Mouse (Mus musculus) spleen, adult 12 weeks (tissue): ENCODE results near the gene Psma7.
A peak's percentile ranks its signal among the peaks of the same experiment; 100 is the strongest.

Experiments
- DNase-seq: peaks from one replicate; pipeline ENCODE4 v3.0.0; 2022; ENCODE audit warnings: low spot score

The Psma7 gene

DNA sequence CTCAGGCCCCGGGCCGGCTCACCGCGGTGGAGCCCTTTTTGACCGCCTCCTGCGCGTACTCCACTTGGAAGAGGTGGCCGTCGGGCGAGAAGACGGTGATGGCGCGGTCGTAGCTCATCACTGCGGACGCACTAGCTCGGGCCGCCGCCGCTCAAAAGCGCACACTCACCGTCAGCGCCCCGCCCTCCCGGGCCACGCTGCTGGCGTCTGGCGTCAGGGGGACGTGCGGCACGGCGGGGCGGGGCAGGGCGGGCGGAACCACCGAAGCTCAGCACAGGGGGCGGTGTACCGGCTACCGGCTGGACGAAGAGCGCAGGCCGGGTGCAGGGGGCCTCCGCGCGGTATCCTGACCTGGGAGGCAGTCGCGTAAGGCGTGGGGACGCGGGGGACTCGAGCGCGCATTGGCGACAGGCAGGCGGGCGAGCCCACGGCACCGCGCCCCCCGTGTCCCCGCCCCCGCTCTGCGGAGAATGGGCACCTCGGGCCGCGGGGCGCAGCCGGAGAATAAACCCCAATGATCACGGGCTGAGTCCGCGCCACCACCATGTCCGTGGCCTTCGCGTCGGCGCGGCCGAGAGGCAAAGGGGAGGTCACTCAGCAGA lies at the start of gene Psma7, which contains the start of gene Ss18l1:
TSS of gene Psma7 (minus strand) at position 178 of the 602 bp plus-strand sequence.
TSS of gene Ss18l1 (plus strand) at position 254 of the 602 bp plus-strand sequence.
- DNase-seq: peak; percentile 86

DNA sequence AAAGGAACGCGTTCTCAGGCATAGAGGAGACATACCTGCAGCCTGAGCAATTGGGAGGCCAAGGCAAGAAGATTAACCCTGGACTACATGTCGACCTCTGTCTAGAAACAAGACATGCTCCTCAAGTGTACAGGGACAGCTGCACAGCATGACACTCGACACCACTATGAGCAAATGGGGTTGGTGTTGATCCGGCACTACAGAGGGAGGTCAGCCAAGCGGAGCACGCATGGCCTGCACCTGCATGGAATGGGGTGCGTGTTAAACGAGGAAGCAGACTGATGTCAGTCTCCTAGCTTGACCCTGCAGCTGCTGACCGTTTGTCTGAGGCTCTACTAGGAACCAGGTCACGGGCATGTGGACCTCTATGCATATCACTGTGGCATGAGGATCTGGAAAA lies 48.1 kb upstream of the Psma7 start:
- no peak for DNase-seq

DNA sequence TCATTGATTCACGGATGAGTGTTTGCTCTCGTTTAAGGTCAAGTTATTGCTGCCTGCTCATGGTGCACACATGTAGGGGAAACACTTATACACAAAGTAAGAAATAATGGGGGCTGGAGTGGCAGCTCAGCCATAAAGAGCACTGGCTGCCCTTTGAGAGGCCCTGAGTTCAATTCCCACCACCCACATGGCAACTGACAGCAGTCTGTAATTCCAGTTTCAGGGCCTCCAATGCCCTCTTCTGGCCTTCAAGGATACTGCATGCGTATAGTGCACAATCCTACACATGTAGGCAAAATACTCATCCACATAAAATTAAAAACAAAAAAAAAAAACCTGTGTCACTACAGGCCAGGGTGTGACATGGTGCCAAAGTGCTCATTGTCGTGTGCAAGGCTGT lies 45.2 kb upstream of the Psma7 start:
- no peak for DNase-seq

DNA sequence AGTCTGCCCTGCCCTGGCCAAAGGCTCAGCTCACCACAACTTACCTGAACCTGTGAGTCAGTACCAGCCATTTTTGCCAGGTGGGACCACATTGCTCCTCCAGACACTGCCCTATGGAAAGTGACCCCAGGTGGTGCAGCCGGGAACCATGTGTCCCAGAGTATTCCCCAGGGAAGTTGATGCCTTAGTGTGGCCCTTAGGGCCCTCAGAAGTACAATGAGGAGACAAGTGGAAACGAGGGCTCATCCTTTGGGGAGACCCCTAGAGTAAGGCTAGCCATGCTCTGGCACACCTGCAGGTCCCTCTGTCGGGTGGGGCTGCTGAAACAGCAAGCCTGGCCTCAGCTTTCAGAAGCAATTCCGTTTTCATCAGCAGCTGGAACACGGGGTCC lies 44.4 kb upstream of the Psma7 start:
- no peak for DNase-seq

DNA sequence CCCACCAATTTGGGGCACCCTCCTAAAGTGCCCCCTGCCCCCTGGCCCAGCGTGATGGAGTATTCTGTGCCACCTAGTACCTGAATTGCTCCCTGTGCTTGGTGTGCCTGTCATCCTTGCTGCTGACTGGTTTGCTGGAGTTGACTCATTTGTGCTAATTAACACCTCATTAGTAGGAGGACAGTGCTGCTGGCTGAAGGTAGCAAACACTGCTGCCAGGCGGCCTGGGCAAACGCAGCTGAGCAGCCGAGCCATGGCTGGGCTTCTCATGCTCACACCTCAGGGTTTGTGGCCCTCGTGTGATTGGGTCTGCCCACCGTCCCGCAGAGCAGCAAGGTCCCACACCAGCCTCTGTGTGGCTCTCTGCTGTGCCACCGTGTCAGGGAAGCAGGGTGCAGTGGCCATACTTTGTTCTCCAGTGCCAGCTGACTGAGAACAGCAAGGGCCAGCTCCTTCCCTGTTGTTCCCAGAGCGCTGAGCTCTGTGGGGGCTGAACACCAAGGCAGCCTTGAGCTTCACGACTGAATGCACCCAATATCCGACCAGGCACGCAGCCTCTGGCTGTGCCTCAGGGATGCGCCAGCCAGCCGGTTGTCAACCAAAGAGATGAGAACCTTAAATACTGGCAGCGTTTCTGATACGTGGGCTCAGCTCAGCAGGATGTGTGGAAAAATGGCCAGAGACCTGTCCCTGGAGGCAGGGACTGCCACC lies 43.8 kb upstream of the Psma7 start:
- no peak for DNase-seq

DNA sequence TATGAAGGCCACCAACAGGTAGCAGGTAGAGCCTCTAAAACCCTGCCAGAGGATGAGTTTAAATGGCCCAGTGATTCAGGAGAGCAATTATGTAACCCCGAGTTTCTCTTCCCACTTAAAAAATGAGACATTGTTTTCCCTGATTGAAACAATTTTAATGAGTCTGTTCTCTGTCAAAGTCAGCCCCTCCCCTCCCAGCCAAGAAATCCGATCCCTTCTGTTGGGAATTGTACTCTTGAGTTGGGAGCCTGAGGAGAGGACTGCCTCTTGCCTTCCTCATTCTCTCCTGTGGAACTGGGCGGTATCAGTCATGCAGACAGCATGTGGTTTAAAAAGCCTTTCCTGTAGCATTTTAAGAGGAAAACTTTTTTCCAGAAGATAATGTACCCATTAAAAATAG lies 42.3 kb upstream of the Psma7 start:
- DNase-seq: no peak

DNA sequence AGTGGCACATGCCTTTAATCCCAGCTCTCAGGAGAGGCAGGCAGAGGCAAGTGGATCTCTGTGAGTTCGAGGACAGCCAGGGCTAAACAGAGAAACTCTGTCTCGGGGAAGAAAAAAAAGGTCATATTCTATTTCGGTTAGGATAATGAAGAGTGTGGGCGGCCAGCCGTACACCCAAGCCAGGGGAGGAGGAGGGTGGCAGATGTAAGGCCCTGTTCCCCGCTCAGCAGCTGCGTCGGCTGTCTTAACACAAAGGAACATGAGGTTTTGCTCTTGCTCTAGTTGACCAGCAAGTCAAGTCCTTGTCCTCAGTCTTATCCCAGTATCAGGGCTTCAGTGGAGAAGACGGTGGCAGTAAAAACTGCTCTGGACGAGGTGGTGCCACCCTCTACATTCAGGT lies 40.8 kb upstream of the Psma7 start:
- DNase-seq: no peak

DNA sequence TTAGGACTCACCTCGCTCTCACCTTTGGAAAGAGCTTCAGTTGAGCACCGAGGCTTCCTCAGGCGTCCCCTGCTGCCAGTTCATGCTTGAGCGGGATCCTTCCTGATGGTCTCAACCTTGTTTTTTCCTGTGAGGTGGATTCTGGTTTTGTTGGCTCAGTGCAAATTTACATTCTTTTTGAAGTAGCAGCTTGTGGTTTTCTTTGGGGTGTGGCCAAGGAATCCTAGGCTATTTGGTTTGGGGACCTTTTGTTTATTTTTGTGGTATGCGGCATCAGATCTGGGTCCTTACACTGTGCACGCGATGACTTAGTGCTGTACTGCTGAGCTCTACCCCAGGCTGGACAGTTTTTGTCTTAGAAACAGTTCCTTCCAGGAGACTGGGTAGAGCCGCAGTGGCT lies 38.4 kb upstream of the Psma7 start:
- no peak for DNase-seq

DNA sequence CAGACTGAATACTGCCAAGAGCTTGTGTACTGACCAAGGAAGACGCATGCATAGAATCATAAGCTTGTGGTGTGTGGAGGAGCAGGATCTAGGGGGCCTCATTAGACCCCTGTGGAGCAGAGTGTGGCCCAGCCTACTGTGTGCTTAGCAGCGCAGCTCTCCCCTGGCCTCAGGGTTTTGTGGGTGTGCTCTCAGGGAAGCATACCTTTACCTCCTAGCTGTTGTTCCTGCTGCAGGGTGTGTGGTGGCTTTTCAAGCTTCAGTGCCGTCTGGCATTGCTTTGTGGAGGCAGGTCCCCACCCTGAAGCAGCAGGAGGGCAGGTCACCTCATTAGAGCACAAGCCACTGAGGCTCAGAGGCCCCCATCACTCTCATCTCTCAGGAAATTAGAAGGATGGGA lies 35.4 kb upstream of the Psma7 start:
- DNase-seq: no peak

DNA sequence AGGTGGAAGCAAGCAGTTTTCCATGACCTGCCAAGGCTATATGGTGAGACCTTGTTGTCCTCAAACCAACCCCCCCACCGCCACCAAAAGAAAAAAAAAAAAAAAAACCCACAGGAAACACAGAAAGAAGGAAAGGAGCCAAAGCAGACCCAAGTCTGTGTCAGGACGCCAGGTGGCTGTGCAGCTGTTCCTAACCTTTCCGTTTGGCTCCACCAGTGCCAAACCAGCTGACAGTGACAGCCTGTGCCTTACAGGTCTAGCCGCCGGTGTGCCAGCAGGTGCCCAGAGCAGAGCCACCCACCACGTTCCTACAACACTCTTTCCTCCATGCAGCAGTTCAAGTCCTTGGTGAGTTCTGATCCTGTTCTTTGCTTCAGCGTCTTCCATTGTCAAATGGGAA lies 30.7 kb upstream of the Psma7 start:
- no peak for DNase-seq

DNA sequence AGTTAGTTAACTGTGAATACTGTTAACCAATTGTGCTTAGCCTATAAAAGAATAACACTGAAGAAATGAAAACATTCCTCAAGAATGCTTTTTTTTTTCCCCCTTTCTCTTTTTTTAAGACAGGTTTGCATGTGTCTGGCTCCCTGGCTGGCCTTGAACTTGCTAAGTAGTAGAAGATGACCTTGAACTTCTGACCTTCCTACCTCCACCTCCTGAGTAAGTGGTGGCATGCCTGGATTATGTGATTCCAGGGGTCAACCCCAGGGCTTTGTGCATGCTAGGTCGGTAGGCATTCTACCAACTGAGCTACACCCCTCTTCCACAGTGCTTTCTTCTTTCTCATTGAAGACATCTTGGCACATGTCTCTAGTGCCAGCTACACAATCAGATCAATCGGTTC lies 29.4 kb upstream of the Psma7 start:
- DNase-seq: no peak

DNA sequence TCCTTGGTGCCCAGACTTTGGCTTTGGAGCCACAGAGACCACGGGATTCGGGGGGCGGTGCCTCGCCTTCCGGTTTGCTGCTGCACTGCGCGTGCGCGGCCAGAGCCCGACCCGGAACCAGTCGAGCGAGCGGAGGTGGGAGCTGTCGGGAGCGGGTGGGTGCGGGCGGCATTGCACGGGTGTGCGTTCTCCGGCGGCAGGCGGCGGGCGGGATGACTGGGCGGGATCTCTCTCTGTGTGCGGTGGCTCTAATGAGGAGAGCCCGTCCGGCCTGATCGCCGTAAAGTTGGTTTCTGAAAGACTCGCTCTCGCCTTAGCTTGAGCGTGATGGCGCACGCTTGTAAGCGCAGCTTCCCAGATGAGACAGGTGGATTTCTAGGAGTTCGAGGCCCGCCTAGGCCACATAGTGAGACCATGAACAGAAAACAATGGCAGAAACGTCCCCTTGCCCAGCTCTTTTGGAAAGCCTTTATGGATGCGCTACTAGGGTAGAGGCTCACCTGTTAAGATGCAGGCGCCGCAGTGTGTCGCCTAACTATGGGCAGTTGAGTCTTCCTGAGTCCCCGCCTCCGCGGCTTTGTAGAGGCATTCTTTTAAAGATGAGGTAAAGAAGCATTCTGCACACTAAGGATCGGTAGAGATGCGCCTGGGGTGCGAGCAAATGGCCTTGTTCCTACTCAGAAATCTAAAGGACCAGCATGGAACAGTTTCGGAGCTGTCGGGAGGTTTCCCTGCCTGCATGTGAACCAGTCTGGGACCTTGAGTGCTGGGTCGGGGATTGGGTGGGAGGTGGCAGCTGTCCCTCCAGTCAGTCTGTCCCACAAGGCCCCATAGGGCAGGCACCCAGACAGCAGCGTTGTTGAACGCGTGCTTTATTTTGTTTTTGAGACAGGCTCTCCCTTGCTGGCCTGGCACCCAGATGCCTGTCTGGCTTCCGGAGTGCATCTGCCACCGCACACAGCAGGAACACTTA lies 28.5 kb upstream of the Psma7 start, which contains the start of gene Mtg2:
TSS of gene Mtg2 (plus strand) at position 108 of the 973 bp plus-strand sequence.
- peak; percentile 88 for DNase-seq

DNA sequence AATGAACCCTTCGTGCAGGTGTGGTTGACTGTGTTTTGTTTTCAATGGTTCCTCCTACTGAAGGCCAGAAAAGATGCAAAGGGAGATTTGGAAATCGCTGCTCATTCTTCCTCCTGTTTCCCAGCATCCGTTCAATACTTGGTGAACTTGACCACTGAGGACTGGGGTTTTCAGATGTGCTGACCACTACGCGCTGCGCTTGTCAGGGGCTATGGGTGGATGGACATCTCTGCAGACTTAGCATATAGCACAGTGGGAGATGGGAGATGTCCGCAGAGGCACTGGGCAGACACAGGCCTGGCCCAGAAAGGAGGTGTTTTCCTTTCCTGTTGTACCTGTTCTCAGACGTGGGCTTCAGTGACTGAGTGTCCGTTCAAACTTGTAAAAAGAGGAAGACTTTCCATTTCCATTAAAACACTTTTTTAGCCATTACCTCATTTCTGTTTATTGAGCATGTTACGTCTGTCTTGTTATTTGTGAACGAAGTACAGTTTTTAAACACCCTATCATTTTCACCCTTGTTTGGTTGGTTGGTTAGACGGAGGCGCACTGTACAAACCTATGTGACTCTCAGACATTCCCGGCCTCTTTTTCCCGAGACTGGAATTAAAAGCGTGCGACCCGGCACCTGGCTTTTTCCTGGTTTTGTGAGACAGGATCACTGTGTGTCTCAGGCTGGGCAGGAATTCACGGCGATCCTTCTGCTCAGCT lies 27.7 kb upstream of the Psma7 start:
- no peak for DNase-seq

DNA sequence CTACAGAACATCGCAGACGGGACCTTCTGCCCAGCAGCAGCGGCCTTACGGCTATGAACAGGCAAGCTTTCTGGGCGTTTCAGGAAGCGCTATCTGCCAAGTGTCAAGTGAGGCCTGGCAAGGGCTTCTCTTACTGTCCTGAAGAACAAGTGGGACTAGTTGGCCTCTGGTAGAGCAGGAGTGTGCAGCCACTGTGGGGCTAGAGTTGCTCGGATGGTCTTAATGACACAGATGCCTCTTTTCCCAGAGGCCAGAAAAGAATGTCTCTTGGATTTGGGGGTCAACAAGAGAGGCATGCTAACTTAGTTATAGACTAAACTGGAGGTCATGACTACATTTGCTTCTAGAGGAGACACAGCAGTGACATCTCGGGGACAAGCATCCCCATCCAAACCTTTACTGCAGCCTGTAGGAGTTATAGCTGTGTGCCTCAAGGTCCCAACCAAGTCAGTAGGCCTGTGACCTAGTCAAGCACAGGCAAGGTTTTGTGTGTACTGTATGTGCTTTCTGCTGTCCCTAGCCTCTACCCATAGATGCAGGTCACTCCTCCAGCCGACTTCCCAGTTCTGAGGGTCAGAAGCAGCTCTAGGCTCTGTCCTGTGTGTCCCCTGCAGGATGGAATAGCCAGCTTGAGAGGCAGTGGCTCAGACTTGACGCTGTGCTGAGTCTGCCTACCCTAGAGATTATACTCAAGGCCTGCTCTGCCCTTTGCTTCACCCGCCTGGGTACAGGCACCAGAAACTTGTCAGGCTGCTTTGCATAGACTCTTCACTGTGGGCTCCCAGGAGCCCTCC lies 21.3 kb upstream of the Psma7 start:
- DNase-seq: no peak

DNA sequence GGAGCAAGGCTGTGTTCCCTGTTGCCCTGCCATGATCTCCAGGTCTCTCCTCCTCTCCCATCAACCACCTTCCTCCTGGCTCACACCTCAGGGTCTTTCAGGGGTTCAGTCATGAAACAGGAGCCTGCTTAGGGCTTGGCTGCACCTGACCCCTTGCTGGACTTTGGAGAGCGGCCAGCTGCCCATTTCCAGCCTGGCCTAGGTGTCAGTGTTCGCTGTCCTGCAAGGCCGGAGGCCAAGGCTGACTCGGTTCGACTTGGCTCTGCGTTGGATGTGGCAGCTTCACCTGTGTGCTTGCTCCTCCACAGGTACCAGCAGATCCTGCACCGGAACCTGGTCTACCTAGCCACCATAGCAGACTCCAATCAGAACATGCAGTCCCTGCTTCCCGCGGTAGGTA lies 10.8 kb upstream of the Psma7 start:
- no peak for DNase-seq

DNA sequence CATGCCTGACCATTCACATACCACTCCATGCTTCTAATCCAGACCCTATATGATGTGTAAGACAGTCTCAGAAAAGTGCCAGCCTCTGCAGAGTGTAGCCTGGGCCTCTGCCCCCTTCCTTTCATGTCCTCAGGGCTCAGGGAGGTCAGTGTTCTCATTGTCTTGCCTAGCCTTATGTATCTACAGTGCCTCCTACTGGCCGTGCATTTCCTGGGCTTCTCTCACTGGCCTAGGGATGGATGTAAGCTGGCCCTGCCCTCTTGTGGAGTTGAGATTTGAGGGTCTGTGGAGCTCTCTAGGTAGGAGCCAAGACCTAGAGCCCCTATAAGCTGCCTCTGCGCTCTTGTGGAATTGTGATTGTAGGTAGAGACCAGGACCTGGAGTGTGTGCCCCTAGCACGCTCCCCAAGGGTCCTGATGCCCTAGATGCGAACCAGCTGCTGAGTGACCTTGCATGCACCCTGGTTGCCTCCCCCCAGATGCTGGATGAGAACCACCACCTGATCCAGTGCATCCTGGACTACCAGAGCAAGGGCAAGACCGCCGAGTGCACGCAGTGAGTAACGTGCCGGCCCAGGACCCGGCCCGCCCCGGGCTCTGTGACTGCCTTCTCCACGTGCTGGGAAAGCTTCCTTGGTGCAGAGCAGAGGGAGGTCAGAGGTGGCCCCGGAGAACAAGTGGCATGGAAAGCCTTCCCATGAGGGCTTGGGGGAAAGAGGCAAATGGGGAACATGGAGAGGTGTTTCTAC lies 9.9 kb upstream of the Psma7 start:
- DNase-seq: no peak

DNA sequence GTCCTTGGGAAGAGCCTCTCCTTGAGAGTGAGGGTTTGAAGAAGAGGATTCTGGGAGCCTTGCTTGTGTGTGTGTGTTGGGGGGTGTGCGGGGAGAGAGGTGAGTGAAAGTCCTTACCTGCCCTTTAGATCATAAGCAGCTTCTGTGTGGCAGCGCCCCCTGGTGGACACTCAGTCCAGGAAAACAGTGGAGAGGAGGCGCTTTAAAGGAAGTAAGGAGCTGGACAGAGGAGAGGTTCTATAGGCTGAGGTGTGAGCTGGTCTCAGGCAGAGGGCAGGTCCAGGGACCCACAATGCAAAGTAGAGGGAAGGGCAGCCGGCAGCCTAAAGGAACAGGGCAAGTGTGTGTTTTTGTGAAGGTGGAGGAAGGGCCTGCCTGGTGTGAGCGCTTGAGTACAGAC lies 8.8 kb upstream of the Psma7 start:
- peak; percentile 73 for DNase-seq

DNA sequence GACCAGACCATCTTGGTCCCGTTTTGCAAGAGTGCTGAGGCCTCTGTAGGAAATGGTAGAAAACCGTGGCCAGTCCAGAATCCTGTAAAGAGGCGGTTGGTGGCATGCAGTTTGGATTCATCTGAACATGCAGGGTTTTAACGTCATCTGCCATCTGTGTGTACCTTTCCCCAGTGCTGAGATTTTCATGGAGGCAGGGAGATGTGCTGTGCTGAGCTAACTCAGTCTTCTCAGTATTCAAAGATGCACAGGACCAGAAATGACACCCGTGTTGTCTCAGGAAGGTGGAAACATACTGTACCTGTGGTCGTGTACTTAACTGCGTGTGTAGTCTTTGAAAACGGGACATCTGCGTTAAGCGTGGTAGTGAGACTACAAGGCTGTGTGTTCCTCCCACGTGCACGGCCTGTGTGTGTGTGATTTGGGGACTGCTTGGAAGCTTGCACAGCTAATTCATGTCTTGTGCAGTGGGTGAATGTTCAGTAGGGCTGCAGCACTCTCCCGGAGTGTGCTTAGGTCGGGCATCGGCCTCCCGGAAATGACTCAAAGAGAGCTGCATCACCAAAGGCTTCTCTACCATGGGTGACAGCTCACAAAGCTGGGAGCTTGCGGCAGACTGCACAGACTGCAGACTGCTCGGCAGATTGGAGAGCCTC lies 5.9 kb upstream of the Psma7 start:
- no peak for DNase-seq

DNA sequence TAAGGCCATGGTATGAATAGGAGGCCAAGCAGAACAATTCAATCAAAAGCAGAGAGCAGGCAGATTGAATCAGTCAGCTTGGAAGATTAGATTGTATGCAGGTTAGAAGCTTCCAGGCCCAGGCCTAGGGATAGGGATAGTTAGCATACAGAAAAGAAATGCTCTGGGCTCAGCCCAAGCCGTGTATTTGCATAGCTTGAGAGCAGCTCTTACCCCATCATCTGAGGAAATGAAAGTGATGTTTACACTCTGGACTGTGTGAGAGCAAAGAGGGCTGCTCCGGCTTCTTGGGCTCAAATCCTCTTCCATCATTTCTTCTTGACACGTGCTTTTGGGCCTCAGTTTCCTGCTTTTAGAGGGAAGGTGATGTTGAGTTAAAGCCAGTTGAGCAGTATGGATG lies 5.3 kb upstream of the Psma7 start:
- DNase-seq: no peak

DNA sequence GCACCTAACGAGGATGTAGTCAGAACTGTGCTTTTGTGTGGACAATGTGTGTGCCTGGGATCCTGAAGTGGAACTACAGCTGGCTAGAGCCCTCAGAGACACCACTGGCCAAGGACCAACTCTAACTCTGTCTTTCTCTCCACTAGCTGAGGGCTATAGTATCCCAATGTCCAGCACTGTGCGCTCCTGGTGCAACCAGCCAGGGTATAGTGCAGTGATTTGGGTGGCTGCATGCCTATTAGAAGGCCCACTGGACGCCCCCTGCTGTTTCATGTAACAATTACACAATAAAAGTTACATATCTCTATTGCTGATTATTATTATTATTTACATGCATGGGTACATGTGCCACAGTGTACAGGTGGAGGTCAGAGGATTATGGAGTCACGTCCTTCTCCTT lies 3.0 kb upstream of the Psma7 start:
- DNase-seq: peak; percentile 7
